Mouse (Mus musculus) G1E (cell line): Measurements from ENCODE around the gene Tyro3.

Experiments
- CTCF ChIP-seq: IDR thresholded peaks from 2 replicates; pipeline ENCODE4 v1.5.1; 2012; ENCODE audit warnings: low read depth, low read length, inconsistent platforms, mixed read lengths
- GATA1 ChIP-seq: IDR thresholded peaks from 2 replicates; pipeline ENCODE4 v1.6.1; 2012; ENCODE audit warnings: borderline replicate concordance, low read length, inconsistent platforms, mixed read lengths
- GATA2 ChIP-seq: IDR thresholded peaks from 2 replicates; pipeline ENCODE4 v1.6.1; 2012; ENCODE audit warnings: low read depth, low read length, inconsistent platforms, borderline replicate concordance

DNA sequence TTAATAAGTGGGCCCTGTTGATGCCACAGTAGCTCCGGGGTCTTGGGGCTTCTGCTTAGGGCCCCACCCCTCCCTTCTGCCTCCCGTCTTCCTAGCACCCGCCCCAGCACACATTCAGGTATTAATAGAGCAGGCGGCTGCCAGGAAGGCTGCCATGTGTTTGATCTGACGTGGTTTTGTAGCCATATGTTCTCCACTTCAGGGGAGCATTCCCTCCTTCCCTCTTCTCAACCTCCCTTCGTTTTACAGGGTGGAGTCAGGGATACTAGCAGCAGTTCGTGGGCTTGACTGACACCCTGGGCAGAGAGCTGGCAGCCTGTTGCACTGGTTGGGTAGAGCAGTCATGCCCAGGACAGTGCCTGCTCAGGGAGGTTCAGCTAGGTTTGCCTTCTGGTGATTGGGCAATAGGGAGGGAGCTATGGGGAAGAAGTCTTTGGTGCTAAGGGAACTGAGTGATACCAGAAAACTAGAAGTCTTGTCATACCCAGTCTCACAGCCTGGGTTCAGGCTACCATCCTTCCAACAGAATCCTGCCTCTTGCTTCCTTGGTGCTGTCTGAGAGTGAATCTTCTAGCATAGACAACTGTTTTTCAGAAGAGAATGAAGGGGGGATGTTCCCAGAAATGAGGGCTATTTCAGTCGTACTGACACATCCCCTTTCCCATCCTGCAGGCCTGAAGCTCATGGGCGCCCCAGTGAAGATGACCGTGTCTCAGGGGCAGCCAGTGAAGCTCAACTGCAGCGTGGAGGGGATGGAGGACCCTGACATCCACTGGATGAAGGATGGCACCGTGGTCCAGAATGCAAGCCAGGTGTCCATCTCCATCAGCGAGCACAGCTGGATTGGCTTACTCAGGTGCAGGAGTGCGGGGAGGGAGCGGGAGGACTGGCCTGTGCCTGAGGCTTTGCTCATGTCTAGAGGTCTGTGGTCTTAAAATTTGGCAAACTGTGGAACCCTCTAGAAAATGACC lies 3.6 kb downstream of the Tyro3 start:
- TF ChIP-seq GATA2 = no peak
- no peak for TF ChIP-seq CTCF
- TF ChIP-seq GATA1 = no peak
